Mouse (Mus musculus) heart, embryonic 11.5 days (tissue): ENCODE measurements around the gene Eif4a1. TPM values are rescaled to one million over a fixed set of nuclear protein-coding genes. Genes with fewer than 3 reads are reported as not detected.
A peak's percentile ranks its signal among the peaks of the same experiment; 100 is the strongest.
"Not testable (repeated sequence)": the region's sequence is repeated elsewhere in the genome, so short reads cannot be mapped to it uniquely, and the experiment has no call there.

Source experiments
- ATAC-seq: fragments of 200-750 bp; cut with Nextera tagmentation; replicated peaks from 2 replicates; pipeline ENCODE4 v1.8.0; 2017; ENCODE audit warnings: moderate library complexity; ENCODE audit not compliant: insufficient number of reproducible peaks, low FRiP score, low TSS enrichment
- H3K27ac ChIP-seq: fragments of 300-500 bp; sonication (generic); 2 replicates; pipeline ENCODE4 v1.5.1; 2014; ENCODE audit warnings: mild to moderate bottlenecking, low read depth, low read length
- H3K27me3 ChIP-seq: fragments of 300-500 bp; sonication (generic); 2 replicates; pipeline ENCODE4 v1.6.1; 2014; ENCODE audit warnings: mild to moderate bottlenecking, low read length, mixed read lengths; ENCODE audit not compliant: control insufficient read depth, insufficient read depth
- H3K36me3 ChIP-seq: fragments of 300-500 bp; sonication (generic); 2 replicates; pipeline ENCODE4 v1.6.1; 2014; ENCODE audit warnings: mild to moderate bottlenecking, low read length, moderate library complexity, mixed read lengths; ENCODE audit not compliant: control insufficient read depth, insufficient read depth
- H3K4me1 ChIP-seq: fragments of 300-500 bp; sonication (generic); 2 replicates; pipeline ENCODE4 v1.6.1; 2014; ENCODE audit warnings: low read length; ENCODE audit not compliant: control insufficient read depth, insufficient read depth
- H3K4me2 ChIP-seq: fragments of 300-500 bp; sonication (generic); 2 replicates; pipeline ENCODE4 v1.6.1; 2014; ENCODE audit warnings: mild to moderate bottlenecking, moderate library complexity
- H3K4me3 ChIP-seq: fragments of 300-500 bp; sonication (generic); 2 replicates; pipeline ENCODE4 v1.5.1; 2014; ENCODE audit warnings: low read depth, low read length
- H3K9ac ChIP-seq: fragments of 300-500 bp; sonication (generic); 2 replicates; pipeline ENCODE4 v1.6.1; 2014; ENCODE audit warnings: mild to moderate bottlenecking, low read depth, low read length, moderate library complexity
- H3K9me3 ChIP-seq: fragments of 300-500 bp; sonication (generic); replicated peaks from 2 replicates; pipeline ENCODE4 v1.6.1; 2016; ENCODE audit warnings: low read length; ENCODE audit not compliant: control insufficient read depth
- WGBS: fragments of 180-500 bp; shearing (Covaris S2); extraction: QIAGEN DNeasy Blood & Tissue Kit; methylation state at CpG from one replicate; pipeline ENCODE4 v1.1.7; 2014; ENCODE audit not compliant: insufficient replicate concordance; 5-methylcytosine and 5-hydroxymethylcytosine counted together
- polyA plus RNA-seq: library from polyadenylated mRNA; unstranded; fragments of >200 nt; fragmentation: Nextera tagmentation; extraction: Ambion mirVana; gene quantifications from 2 replicates; pipeline ENCODE4 v1.2.1, GENCODE M21; 2014

The Eif4a1 gene
- polyA plus RNA-seq, 1 experiment from 2014 or later = 592 TPM

DNA sequence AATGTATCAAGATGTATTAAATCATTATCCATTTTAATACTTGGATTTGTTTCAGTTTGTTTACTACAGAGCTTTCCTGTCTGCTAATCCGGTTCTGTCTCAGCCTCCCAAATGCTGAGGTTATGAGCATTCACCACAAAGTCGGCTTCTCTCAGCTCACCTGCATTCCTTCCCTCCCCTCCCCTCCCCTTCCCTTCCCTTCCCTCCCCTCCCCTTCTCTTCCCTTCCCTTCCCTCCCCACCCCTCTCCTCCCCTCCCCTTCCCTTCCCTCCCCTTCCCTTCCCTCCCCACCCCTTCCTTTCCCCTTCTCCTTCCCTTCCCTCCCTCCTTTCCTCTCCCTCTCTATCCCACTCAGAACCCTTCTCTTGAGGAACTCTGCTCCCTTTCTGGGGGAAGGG, 32.4 kb upstream of the Eif4a1 start:
- ATAC-seq = no peak
- H3K4me2 ChIP-seq = no peak overlapping the region
- H3K4me3 ChIP-seq = no peak overlapping the region
- no peaks in the 10 kb centered on the region for H3K36me3 ChIP-seq
- H3K9ac ChIP-seq = no peak overlapping the region
- no peak overlapping the region for H3K27ac ChIP-seq
- 35% methylated on average over 2 of the region's 2 CpGs for WGBS
- peaks cover 8% of the 10 kb centered on the region for H3K4me1 ChIP-seq
- H3K9me3 ChIP-seq = no peaks in the 10 kb centered on the region
- H3K27me3 ChIP-seq = no peaks in the 10 kb centered on the region

DNA sequence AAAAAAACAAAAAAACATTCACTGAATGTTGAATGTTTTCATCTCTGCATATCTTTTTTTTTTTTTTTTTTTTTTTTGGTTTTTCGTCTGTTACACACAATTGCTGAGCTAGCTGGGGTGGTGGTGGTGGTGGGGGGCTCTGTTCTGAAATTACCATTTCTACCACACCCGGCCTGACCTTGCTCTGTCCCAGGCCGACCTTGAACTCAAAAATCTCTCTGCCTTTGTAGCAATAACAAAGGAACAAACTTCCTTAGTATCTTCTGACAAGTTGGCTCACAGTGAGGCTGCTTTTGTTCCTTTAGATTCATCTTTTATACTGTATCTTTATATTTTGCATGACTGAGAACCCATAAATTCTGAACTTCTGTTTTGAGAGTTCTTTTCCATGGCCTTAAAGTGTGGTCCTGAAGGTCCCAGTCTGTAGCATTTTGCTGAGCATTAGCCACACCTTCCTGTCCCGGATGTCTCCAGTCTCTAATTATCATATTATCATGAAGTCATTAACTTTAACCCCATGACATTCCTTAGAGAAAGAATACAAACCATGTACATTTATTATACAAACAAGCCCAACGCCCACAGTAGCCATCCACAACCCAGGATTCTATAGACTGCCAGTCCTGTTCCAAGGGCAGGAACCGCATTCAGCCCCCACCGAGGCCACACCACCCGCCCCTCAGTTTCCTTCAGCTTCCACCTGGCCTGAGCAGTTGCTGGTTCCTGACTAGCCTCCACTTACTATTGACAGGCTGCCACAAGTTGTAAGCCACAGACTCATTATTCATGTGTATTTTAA, 31.8 kb upstream of the Eif4a1 start:
- no peak overlapping the region for H3K4me2 ChIP-seq
- no peaks in the 10 kb centered on the region for H3K36me3 ChIP-seq
- ATAC-seq = no peak
- WGBS = 65% methylated on average over 8 of the region's 8 CpGs
- H3K4me1 ChIP-seq = peaks cover 8% of the 10 kb centered on the region
- no peak overlapping the region for H3K4me3 ChIP-seq
- H3K27ac ChIP-seq = no peak overlapping the region
- H3K9ac ChIP-seq = no peak overlapping the region
- no peaks in the 10 kb centered on the region for H3K27me3 ChIP-seq
- no peaks in the 10 kb centered on the region for H3K9me3 ChIP-seq

DNA sequence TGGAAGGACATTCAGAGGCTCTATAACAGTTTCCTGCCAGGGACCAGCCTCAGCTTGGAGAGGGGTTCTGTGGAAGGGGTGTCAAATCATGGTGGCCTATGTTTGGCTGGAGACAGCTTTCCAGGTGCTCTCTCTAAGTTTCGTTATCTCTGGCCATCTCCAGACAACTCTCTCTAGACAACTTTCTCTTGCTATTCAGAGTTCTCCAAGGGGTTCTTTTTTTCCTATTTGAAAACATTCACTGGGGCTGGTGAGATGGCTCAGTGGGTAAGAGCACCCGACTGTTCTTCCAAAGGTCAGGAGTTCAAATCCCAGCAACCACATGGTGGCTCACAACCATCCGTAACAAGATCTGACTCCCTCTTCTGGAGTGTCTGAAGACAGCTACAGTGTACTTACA, 31.2 kb upstream of the Eif4a1 start:
- H3K27ac ChIP-seq, ATAC-seq, H3K27me3 ChIP-seq, H3K4me2 ChIP-seq, H3K36me3 ChIP-seq, H3K4me3 ChIP-seq, H3K9me3 ChIP-seq, H3K4me1 ChIP-seq, H3K9ac ChIP-seq: not testable (repeated sequence)
- WGBS = 87% methylated on average over 2 of the region's 3 CpGs

DNA sequence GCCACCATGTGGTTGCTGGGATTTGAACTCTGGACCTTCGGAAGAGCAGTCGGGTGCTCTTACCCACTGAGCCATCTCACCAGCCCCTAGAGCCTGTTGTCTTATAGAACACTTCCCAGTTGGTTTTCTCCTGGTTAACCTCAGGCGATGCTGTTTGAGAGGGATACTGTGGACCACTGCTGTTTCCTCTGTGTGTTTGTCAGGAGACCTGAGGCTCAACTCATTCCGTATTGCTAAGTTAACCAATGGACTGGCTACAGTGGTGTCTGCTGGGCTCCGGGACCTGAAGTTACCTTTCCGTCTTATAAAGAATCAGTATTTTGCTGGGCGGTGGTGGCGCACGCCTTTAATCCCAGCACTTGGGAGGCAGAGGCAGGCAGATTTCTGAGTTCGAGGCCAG, 30.7 kb upstream of the Eif4a1 start:
- 92% methylated on average over 10 of the region's 10 CpGs for WGBS
- ATAC-seq, H3K4me2 ChIP-seq, H3K9me3 ChIP-seq, H3K27ac ChIP-seq, H3K4me3 ChIP-seq, H3K36me3 ChIP-seq, H3K27me3 ChIP-seq, H3K4me1 ChIP-seq, H3K9ac ChIP-seq: not testable (repeated sequence)

DNA sequence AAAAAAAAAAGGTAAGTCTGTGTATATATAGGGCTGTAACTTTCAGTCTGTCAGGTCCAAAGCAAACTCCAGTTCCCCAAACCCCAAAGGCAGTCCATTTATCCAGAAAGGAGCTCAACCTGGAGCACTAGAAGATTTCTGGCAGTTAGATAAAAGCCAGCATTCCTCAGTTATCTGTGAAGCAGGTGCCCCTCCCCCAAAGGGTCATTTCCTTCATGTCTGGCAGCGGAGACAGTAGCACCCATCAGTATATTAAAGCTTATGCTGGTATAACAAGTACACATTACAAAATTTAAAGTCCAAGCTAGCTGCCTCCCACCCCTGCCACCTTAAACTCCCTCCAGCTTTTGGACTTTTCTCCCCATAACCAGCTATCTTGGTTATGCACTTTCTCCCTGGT, 27.4 kb upstream of the Eif4a1 start:
- no peak overlapping the region; the same call in 1 of the 2 replicates for H3K9ac ChIP-seq
- H3K4me3 ChIP-seq = no peak overlapping the region
- WGBS = 16% methylated on average over 1 of the region's 1 CpGs
- no peaks in the 10 kb centered on the region for H3K9me3 ChIP-seq
- H3K4me1 ChIP-seq = peaks cover 17% of the 10 kb centered on the region
- no peaks in the 10 kb centered on the region for H3K36me3 ChIP-seq
- H3K4me2 ChIP-seq = peak overlapping the region; percentile 3; the same call in 1 of the 2 replicates
- no peak for ATAC-seq
- no peaks in the 10 kb centered on the region for H3K27me3 ChIP-seq
- no peak overlapping the region for H3K27ac ChIP-seq

DNA sequence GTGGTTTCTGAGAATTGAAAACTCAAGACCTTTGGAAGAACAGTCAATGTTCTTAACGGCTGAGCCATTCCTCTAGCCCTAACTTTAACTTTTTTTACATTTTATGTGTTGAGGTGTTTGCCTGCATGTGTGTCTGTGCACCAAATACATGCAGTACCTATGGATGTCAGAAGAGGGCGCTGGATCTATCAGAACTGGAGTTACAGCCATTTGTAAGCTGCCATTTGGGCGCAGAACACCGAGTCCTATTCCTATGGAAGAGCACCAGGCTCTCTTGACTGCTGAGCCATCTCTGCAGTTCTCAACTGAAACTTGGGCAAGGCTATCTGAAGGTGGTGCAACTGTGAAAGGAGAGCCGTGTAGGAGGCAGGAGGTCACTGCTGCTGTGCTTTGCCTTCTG, 26.4 kb upstream of the Eif4a1 start:
- H3K4me3 ChIP-seq = no peak overlapping the region
- no peaks in the 10 kb centered on the region for H3K36me3 ChIP-seq
- no peak overlapping the region for H3K9ac ChIP-seq
- no peak for ATAC-seq
- no peak overlapping the region for H3K27ac ChIP-seq
- H3K4me1 ChIP-seq = peaks cover 17% of the 10 kb centered on the region
- 72% methylated on average over 5 of the region's 5 CpGs for WGBS
- no peak overlapping the region for H3K4me2 ChIP-seq
- no peaks in the 10 kb centered on the region for H3K9me3 ChIP-seq
- H3K27me3 ChIP-seq = no peaks in the 10 kb centered on the region

DNA sequence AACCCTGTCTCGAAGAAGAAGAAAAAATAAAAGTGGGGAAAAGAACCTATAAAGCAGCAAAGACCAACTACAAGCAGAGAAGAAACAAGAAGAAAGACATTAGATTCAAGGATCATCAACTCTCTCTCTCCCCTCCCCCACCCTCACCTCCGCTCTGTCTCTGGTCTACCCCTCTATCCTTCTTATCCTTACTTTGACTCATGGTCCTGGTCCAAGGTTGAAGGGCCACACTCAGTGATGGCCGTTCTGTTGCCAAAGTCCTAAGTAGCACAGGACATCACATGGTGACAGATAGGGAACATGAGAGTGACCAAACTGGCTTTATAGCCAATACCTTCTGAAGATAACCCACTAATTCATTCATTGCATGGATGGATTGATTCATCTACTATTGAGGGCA, 25.2 kb upstream of the Eif4a1 start:
- no peaks in the 10 kb centered on the region for H3K27me3 ChIP-seq
- no peaks in the 10 kb centered on the region for H3K9me3 ChIP-seq
- H3K9ac ChIP-seq = no peak overlapping the region
- no peaks in the 10 kb centered on the region for H3K36me3 ChIP-seq
- ATAC-seq = no peak
- 81% methylated on average over 3 of the region's 3 CpGs for WGBS
- H3K4me3 ChIP-seq = no peak overlapping the region
- no peak overlapping the region for H3K27ac ChIP-seq
- H3K4me2 ChIP-seq = no peak overlapping the region
- peaks cover 20% of the 10 kb centered on the region for H3K4me1 ChIP-seq

DNA sequence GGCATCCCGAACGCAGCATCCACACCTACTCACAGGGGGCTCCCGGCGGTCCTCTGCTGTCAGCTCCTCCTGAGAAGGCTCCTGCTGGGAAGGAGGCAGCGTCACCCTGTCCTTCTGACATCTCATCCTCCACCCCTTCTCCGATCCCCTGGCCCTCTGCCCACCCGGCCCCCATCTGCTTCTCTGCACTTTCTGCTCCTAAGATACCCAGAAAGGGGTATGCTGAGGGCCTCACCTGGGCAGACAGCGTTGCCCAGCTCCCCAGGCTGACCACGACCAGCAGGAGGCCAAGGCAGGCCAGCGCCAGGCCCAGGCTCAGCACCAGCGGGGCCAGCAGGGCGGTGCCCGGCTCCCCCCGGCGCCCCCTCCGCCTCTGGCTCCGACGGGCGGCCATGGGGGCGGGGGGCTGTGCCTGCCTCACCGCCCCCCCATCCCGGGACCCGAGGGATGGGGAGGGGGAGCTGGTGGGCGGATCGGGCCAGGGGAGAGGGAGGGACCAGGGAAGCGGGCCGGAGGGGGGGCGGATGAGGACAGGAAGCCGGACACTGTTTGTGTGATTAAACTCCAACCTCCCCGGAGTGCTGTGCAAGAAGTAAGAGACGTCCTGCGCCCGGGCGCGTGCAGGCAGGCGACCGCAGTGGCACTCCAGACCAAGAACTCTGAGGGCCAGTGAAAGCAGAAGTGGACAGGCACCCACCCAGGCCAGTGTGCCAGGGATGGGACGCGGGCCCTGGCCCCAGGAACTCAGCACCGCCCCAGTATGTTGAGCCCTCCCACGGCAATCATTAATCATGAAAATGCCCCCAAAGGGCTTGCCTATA, 23.3 kb upstream of the Eif4a1 start, which contains the start of the genes Tnfsf12 and Tnfsfm13:
Gene Tnfsf12 (minus strand): TSS at position 489 of the 821 bp plus-strand sequence.
Gene Tnfsfm13 (minus strand): TSS at position 738 of the 821 bp plus-strand sequence.
- H3K27me3 ChIP-seq = no peaks in the 10 kb centered on the region
- no peaks in the 10 kb centered on the region for H3K36me3 ChIP-seq
- H3K27ac ChIP-seq = peak within 1 kb of the TSS; percentile 64
- H3K4me2 ChIP-seq = peak within 1 kb of the TSS; percentile 83
- ATAC-seq = peak; percentile 66; the same call in 1 of the 2 replicates
- H3K4me3 ChIP-seq = peak within 1 kb of the TSS; percentile 62
- WGBS = under 1% methylated on average over 40 of the region's 41 CpGs
- H3K4me1 ChIP-seq = peaks cover 20% of the 10 kb centered on the region
- peak within 1 kb of the TSS; percentile 85 for H3K9ac ChIP-seq
- H3K9me3 ChIP-seq = no peaks in the 10 kb centered on the region
